Mouse (Mus musculus) fat pad, adult 2 months (tissue): ENCODE measurements around the gene Vapa.
"Not testable (repeated sequence)": the region's sequence is repeated elsewhere in the genome, so short reads cannot be mapped to it uniquely, and the experiment has no call there.

Source experiments
- DNase-seq: peaks from one replicate; pipeline ENCODE4 v3.0.0-alpha.2; 2011; ENCODE audit warnings: low read depth, low spot score; ENCODE audit errors: extremely low read depth

Vapa gene

DNA sequence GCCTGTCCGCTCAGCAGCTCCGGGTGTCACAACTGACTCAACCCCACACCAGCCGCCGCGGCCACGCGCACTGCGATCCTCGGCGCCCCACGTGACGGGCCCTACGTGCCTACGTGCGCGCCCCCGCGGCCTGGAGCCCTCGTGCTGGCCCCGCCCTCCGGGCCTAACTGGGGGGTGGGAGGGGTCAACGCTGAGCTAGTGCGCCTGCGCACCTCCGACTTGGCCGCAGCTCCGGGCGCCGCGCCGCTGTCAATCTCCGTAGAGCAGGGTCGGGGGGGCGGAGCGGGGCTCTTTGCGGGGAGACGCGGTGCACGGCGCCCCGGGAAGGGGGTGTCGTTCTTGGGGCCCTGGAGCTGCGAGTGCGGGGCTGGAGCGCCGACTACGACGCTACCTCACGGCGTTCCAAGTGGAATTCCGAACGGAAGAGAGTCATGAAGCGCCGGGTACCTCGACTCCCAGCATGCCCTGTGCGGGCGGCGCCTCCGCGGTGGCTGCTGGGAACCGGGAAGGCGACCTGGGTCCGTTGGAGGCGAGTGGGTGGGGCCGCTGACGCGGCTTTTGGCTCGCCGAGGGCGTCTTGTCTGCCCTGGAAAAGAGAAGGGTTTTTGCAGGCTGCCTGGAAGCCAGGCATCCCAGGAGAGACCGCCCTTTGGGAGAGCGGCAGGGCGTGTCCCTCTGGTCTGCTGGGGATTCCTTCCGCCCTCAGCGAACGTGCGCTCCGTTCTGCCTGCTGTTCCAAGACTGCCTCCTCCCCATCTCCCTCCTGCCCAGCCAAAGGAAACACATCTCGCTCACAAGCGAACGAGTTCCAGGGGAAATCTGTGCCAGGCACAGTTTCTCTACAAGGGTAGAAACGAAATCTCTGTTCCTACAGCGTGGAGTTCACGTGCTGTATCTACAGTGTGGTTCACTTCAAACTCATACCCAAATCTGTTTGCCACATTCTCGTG lies at the start of gene Vapa:
TSS of gene Vapa (minus strand) at position 93 of the 950 bp plus-strand sequence.
- DNase-seq: peak; percentile 58

DNA sequence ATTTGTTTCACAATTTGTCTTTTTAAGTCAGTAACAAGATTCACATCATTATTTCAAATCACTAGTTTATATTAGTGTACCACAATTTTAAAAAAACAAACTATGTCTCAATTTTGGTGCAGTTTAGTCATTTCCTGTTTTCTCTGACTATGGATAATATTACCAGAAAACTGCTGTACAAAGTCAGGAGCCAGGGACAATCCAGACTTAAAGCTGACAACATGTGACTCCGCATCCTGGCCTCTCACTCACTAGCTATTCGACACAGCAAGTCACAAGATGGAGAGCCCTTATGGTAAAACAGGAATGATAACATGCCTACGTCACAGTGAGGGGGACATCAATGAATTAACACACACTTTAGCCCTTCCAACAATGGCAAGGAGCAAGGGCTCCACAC lies 49.3 kb upstream of the Vapa start:
- no peak for DNase-seq

GRCm38 (mm10) chr17:65658416-65658815 lies 45.1 kb upstream of the Vapa start:
- no peak for DNase-seq

- DNase-seq: no peak
These were observed 44.6 kb upstream of the Vapa start for GRCm38 (mm10) chr17:65657958-65658357.

GRCm38 (mm10) chr17:65656731-65657130 lies 43.4 kb upstream of the Vapa start:
- DNase-seq: no peak

- DNase-seq: no peak
These were observed 42.7 kb upstream of the Vapa start for GRCm38 (mm10) chr17:65656076-65656475.

DNA sequence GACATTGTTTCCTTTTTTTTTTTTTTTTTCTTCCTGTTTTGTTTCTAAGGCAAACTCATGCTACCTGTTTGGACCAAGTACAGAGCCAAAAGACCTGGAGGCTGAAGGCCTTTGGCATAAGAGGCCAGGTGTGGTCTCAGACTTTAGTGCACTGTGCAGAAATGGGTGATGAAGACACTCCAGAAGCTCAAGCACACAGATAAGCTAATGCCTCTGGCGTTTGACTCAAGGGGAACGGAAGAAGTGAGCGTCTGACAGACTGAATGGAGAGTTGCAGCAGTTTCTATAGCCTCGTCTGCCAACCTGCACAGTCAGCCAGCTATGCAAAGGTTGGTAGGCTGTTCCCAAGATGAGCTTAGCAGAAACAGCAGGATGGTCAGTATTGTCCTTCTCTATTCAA lies 42.3 kb upstream of the Vapa start:
- no peak for DNase-seq

DNA sequence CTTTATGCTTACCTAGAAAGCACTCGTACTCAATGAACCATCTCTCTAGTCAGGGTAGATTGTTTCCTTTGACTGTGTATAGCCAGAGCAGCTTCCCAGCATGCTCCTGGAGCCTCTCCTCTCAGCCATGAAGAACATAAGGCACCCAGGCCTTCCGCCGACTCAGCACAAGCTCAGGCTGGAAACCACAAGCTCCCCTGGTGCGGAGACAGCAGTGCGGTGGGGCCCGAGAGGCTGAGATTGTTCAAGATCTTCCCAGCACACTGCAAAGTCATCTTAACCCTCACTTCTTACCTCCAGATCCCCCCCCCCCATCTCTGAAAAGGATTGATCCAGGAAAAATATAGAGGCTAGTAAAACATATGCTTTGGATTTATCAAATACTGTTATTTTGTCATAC lies 37.2 kb upstream of the Vapa start:
- DNase-seq: no peak

- DNase-seq: no peak
These were observed 35.8 kb upstream of the Vapa start for GRCm38 (mm10) chr17:65649175-65649493.

DNA sequence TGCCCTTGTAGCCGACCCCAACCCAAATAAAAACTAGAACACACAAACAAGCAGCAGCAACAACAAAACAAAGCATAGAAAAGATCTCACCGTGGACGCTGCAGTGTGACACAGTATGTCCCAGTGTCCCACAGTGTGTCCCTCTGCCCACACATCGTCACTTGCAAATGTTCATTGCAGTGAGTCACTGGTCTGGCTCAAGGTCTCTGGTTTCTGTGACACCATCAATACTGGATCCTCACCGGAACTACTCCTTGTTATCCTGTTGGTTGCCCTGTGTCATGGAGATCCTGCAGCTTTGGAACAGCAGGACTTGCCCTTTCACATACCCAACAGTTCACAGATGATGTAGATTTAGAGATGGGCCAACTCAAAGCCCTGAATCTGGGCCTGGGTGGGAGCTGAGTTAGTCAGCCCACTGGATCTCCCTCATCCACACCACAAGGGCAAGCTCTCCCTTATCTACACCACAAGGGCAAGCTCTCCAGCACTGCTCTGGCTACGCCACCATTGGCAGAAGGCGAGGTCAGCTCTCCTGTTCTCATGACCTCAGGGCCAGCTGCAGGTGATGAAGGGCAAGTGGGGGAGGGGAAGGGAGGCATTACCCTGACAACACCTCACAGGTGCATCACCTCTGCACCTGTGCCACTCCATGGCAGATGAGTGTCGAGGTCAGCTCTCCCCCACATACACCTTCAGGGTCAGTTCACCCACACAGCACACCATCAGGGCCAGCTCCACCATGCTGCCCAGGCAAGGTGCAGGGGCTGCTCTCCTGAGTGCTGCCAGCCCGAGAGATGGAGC lies 35.2 kb upstream of the Vapa start:
- DNase-seq: no peak

- DNase-seq: no peak
These were observed 34.6 kb upstream of the Vapa start for GRCm38 (mm10) chr17:65647961-65648360.

DNA sequence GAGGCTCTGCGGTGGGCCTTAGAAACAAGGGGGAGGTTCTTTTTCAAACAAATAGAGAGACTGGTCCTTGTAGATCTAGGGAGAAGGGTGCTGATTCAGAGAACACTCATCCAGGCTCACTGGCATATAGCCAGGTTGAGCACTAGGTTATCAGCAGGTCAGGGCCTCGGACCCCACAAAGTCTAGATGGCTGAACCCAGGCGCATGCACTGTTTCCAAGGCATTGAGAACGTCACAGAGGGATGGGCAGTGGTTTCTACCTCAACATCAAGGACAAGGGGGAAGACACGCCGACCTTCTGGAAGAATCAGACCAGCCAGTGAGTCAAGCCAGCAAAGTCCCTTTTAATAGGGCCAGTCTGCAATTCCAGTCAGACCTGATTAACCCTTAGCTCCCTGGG lies 33.9 kb upstream of the Vapa start:
- no peak for DNase-seq

GRCm38 (mm10) chr17:65643579-65643978 lies 30.2 kb upstream of the Vapa start:
- DNase-seq: no peak

- no peak for DNase-seq
These were observed 29.7 kb upstream of the Vapa start for GRCm38 (mm10) chr17:65643051-65643521.

DNA sequence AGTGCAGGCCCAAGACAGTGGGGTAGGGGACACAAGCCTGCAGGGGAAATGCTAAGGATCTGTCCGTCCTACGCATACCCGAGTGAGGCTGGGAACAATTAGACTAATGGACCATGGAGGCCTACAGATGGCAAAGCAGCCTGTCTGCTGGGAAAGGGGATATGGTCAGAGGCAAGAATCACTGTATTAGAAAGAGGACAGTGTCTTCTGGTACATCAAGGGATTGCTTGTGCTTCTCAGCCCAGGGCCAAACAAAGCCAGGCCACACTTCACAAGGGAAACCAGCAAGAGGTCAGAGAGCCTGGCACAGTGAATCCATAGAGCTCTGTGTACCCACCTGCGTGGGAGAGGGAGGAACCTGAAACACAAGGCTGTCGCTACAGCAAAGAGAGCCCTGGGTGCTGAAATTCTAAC lies 29.2 kb upstream of the Vapa start:
- DNase-seq: no peak

- DNase-seq: no peak
These were observed 28.4 kb upstream of the Vapa start, which contains the start of gene Txndc2 for GRCm38 (mm10) chr17:65641734-65642218. TSS of gene Txndc2 (minus strand) at chr17:65642168.

DNA sequence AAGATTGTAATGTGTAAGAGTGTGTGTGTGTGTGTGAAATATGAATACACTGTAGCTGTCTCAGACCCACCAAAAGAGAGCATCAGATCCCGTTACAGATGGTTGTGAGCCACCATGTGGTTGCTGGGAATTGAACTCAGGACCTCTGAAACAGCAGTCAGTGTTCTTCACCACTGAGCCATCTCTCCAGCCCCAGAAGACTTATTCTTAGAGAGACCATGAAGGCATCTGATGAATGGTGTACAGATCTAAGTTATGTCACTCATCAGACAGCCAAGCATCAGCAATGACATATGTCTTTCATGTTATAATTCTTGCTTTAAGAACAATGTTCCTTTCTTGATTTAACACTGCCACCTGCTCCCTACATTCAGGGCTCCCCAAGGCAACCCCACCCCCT lies 25.8 kb upstream of the Vapa start:
- DNase-seq: no peak

- DNase-seq: no peak
These were observed 22.5 kb upstream of the Vapa start for GRCm38 (mm10) chr17:65635715-65636360.

- no peak for DNase-seq
These were observed 16.6 kb upstream of the Vapa start for GRCm38 (mm10) chr17:65629943-65630342.

DNA sequence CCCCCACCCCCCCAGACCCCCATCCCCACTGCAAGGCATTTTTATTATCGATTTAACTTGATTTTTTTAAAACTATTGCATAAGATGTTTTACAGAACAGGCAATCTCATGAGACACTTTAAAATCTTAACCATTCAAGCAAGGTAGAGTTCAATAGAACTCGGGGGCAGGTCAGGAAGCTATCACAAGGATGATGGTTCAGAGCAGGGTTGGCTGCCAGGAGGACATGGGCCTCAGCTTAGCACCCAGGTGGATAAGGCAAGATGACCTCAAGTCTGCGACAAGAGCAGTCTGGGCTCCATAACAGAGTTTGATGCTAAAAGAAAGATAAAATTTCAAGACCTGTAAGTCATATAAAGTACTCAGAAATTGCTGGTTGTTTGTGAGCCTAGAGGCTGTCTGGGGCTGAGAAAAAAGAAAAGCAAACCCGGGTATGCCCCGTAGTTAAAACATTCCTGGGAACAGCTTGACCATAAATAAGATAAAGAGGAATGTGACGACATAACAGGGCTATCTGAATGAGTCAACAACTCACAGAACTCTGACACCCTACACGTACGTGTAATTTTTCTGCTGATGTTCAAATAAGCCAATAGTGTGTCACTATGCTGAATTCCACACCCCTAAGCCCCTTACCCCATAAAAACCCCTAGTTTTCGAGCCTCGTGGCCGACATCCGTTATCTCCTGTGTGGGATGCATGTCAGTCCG lies 15.6 kb upstream of the Vapa start:
- DNase-seq: not testable (repeated sequence)

DNA sequence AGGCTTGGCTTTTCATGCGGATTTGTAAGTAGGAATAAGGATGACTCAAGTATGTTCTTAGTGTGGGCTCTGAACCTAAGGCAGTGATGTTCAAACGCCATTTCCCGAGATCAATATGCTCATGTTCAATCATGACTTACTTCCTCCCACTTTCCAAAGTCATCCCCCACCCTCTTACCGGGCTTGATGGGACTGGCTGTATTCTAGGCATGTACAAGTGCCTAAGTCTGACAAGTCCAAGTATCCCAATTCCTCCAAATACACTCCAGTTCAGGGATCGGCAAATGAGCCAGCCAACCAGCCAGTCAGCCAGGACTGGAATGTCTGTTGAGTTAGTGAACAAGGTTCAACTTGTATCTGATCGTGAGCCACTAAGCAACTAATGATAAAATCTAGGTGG lies 12.9 kb upstream of the Vapa start:
- DNase-seq: no peak
